Mouse (Mus musculus) fat pad, adult 2 months (tissue): Measurements from ENCODE around the gene Tmpo.

ENCODE experiments used
- DNase-seq: peaks from one replicate; pipeline ENCODE4 v3.0.0-alpha.2; 2011; ENCODE audit warnings: low read depth, low spot score; ENCODE audit errors: extremely low read depth

Tmpo gene

GRCm38 (mm10) chr10:91161006-91161405 lies 20.1 kb downstream of the Tmpo start:
- DNase-seq = no peak

GRCm38 (mm10) chr10:91158442-91158841 lies 22.7 kb downstream of the Tmpo start:
- no peak for DNase-seq

- DNase-seq = no peak
Observed at GRCm38 (mm10) chr10:91156338-91156737, 24.8 kb downstream of the Tmpo start.

GRCm38 (mm10) chr10:91153894-91154503 lies 27.1 kb downstream of the Tmpo start:
- DNase-seq = no peak

- DNase-seq = no peak
Observed at GRCm38 (mm10) chr10:91145413-91145812, 35.7 kb downstream of the Tmpo start.

GRCm38 (mm10) chr10:91143313-91144230 lies 37.5 kb downstream of the Tmpo start:
- no peak for DNase-seq

- DNase-seq = no peak
Observed at GRCm38 (mm10) chr10:91142654-91143191, 38.4 kb downstream of the Tmpo start.

- no peak for DNase-seq
Observed at GRCm38 (mm10) chr10:91141564-91141963, 39.6 kb downstream of the Tmpo start.

- no peak for DNase-seq
Observed at GRCm38 (mm10) chr10:91139148-91139766, 41.9 kb downstream of the Tmpo start.

- DNase-seq = no peak
Observed at GRCm38 (mm10) chr10:91138317-91138716, 42.8 kb downstream of the Tmpo start.

GRCm38 (mm10) chr10:91137400-91137799 lies 43.7 kb downstream of the Tmpo start:
- no peak for DNase-seq

- no peak for DNase-seq
Observed at GRCm38 (mm10) chr10:91135302-91135972, 45.7 kb downstream of the Tmpo start.

- no peak for DNase-seq
Observed at GRCm38 (mm10) chr10:91131565-91131964, 49.5 kb downstream of the Tmpo start.

GRCm38 (mm10) chr10:91130792-91131191 lies 50.3 kb downstream of the Tmpo start:
- DNase-seq = no peak

GRCm38 (mm10) chr10:91128551-91129160 lies 52.5 kb downstream of the Tmpo start:
- DNase-seq = no peak

GRCm38 (mm10) chr10:91127395-91127794 lies 53.7 kb downstream of the Tmpo start:
- DNase-seq = no peak

GRCm38 (mm10) chr10:91126618-91127355 lies 54.3 kb downstream of the Tmpo start:
- DNase-seq = no peak

- peak; percentile 76 for DNase-seq
Observed at GRCm38 (mm10) chr10:91123828-91124822, 57.0 kb downstream of the Tmpo start, which contains the start of gene Slc25a3. Gene Slc25a3, minus strand, starts transcription at chr10:91124059.
